14 mouse cellular contexts compared by ENCODE assay signal in genomic region chr4:149870412-149870811, GRCm38 (mm10).
A peak's percentile ranks its signal among the peaks of the same experiment; 100 is the strongest.
DNase-seq lines count a peak whose midpoint lies in the region; ATAC-seq and TF ChIP-seq lines count a peak whose summit lies in the region.
"Had no signal": no experiment of that assay in that cellular context is flagged by ENCODE, and none has a peak within 500 bp of the region (broad histone marks: within the 10 kb centered on the region; RNA-seq: fewer than 3 reads in every experiment).

No protein-coding gene starts in this region.

- H3K9ac ChIP-seq in heart, adult 2 months (ENCODE audit: low read depth, low read length): no peak overlapping the region
- H3K9ac ChIP-seq in lung, embryonic 14.5 days: no peak overlapping the region
- no peak overlapping the region for H3K9ac ChIP-seq in MEL (ENCODE audit: control insufficient read depth, low read depth, low read length, poor library complexity, severe bottlenecking)
- H3K9ac ChIP-seq: embryonic facial prominence, embryonic 13.5 days had no signal

- ATAC-seq in lung, embryonic 14.5 days (ENCODE audit: insufficient read depth): no peak
- 0 out of 2 replicates have a peak, but pooled peaks have one; percentile 40 for ATAC-seq in megakaryocyte-erythroid progenitor cell, adult 5-6 weeks (replicated peaks; ENCODE audit: low FRiP score, low TSS enrichment, poor library complexity, severe bottlenecking)
- ATAC-seq: forebrain, embryonic 14.5 days; intestine, embryonic 16.5 days had no signal

- DNase-seq in heart, adult 2 months: no peak
- DNase-seq in heart, embryonic 10.5 days (ENCODE audit: low spot score): no peak
- no peak for DNase-seq in lung, embryonic 14.5 days
- no peak for DNase-seq in lung, postnatal 4 days
- DNase-seq in MEL (ENCODE audit: low read depth, low spot score): peak; percentile 48
- DNase-seq in urinary bladder, postnatal 4 days (ENCODE audit: low spot score in 2 of 2): no peak
- no peak for DNase-seq in kidney, adult 8-10 months
- DNase-seq: cerebellum, adult 9-10 months; left cerebral cortex, postnatal 4 days; thymus, postnatal 14 days had no signal

- no peaks in the 10 kb centered on the region for H3K36me3 ChIP-seq in heart, adult 2 months (ENCODE audit: control insufficient read depth, insufficient read depth, low read length)
- no peaks in the 10 kb centered on the region for H3K36me3 ChIP-seq in heart, embryonic 10.5 days
- H3K36me3 ChIP-seq in lung, embryonic 14.5 days (ENCODE audit: insufficient read depth): no peaks in the 10 kb centered on the region
- H3K36me3 ChIP-seq in MEL (ENCODE audit: control insufficient read depth in 1 of 2, insufficient read depth in 2 of 2, low read length in 2 of 2): no peaks in the 10 kb centered on the region
- H3K36me3 ChIP-seq: embryonic facial prominence, embryonic 13.5 days had no signal

- TF ChIP-seq RAD21 in MEL (IDR thresholded peaks at IDR 0.05; ENCODE audit: low read depth, low read length): peak; percentile 31

- no peak for TF ChIP-seq EP300 in heart, adult 2 months (IDR thresholded peaks at IDR 0.05; ENCODE audit: insufficient read depth, low read depth, low read length)
- TF ChIP-seq EP300 in MEL (IDR thresholded peaks at IDR 0.05; ENCODE audit: low read depth in 1 of 2, low read length in 2 of 2): no peak

- TF ChIP-seq POLR2A in heart, adult 2 months (IDR thresholded peaks at IDR 0.05; ENCODE audit: insufficient read depth, low read depth, low read length): no peak
- no peak for TF ChIP-seq POLR2A in MEL (IDR thresholded peaks at IDR 0.05; ENCODE audit: control insufficient read depth in 1 of 2, insufficient read depth in 1 of 2, low read depth in 1 of 2, low read length in 2 of 2, poor library complexity in 1 of 2)

- H3K9me3 ChIP-seq in heart, embryonic 10.5 days: no peaks in the 10 kb centered on the region
- no peaks in the 10 kb centered on the region for H3K9me3 ChIP-seq in lung, embryonic 14.5 days (ENCODE audit: low read depth, low read length)
- H3K9me3 ChIP-seq in MEL (replicated peaks; ENCODE audit: insufficient read depth, low read length): no peaks in the 10 kb centered on the region
- H3K9me3 ChIP-seq: embryonic facial prominence, embryonic 13.5 days had no signal

- H3K27me3 ChIP-seq in heart, adult 2 months (ENCODE audit: control insufficient read depth, insufficient read depth, low read length): no peaks in the 10 kb centered on the region
- H3K27me3 ChIP-seq in heart, embryonic 10.5 days (ENCODE audit: insufficient read depth, poor library complexity, severe bottlenecking): 0 out of 2 replicates have a peak, but pooled peaks cover under 1% of the 10 kb centered on the region
- H3K27me3 ChIP-seq in lung, embryonic 14.5 days (ENCODE audit: insufficient read depth, low read length): no peaks in the 10 kb centered on the region
- H3K27me3 ChIP-seq in MEL (ENCODE audit: control insufficient read depth in 1 of 2, insufficient read depth in 2 of 2, low read length in 2 of 2): no peaks in the 10 kb centered on the region
- H3K27me3 ChIP-seq: embryonic facial prominence, embryonic 13.5 days had no signal

- no peak overlapping the region for H3K4me2 ChIP-seq in lung, embryonic 14.5 days
- H3K4me2 ChIP-seq: embryonic facial prominence, embryonic 13.5 days had no signal

- H3K27ac ChIP-seq in heart, adult 2 months: no peak overlapping the region
- H3K27ac ChIP-seq in heart, embryonic 10.5 days: no peak overlapping the region
- H3K27ac ChIP-seq in lung, embryonic 14.5 days (ENCODE audit: low read depth): peak overlapping the region; percentile 73; the same call in 1 of the 2 replicates
- H3K27ac ChIP-seq in MEL (ENCODE audit: control insufficient read depth, low read depth, low read length): no peak overlapping the region
- H3K27ac ChIP-seq: embryonic facial prominence, embryonic 13.5 days had no signal

- intact Hi-C loops in heart, adult 2 months (cut with DNase I): no loop called here

- no peaks in the 10 kb centered on the region for H3K79me2 ChIP-seq in heart, adult 2 months (replicated peaks; ENCODE audit: control insufficient read depth, insufficient read depth, low read length)
- H3K79me2 ChIP-seq in MEL (ENCODE audit: control insufficient read depth, insufficient read depth, low read length, poor library complexity): no peaks in the 10 kb centered on the region

- peak; percentile 61 for TF ChIP-seq CTCF in heart, adult 2 months (IDR thresholded peaks at IDR 0.05)
- TF ChIP-seq CTCF in lung, embryonic 14.5 days (IDR thresholded peaks at IDR 0.05; ENCODE audit: low read depth): peak; percentile 60
- TF ChIP-seq CTCF in MEL (IDR thresholded peaks at IDR 0.05 in 2 of 3, conservative IDR thresholded peaks at IDR 0.05 in 1 of 3; ENCODE audit: control insufficient read depth in 1 of 3, insufficient read depth in 1 of 3, low read depth in 2 of 3, low read length in 3 of 3, poor library complexity in 1 of 3, severe bottlenecking in 1 of 3): peak; percentile 49 to 68 (median 52)

- no peak overlapping the region for H3K4me3 ChIP-seq in heart, adult 2 months
- no peak overlapping the region for H3K4me3 ChIP-seq in heart, embryonic 10.5 days
- no peak overlapping the region for H3K4me3 ChIP-seq in lung, embryonic 14.5 days (ENCODE audit: low read depth, low read length)
- no peak overlapping the region for H3K4me3 ChIP-seq in MEL (ENCODE audit: control insufficient read depth in 1 of 2, insufficient read depth in 1 of 2, low read depth in 2 of 2, low read length in 2 of 2)
- H3K4me3 ChIP-seq: embryonic facial prominence, embryonic 13.5 days had no signal

- H3K4me1 ChIP-seq in heart, adult 2 months (ENCODE audit: control insufficient read depth, insufficient read depth, low read length): no peaks in the 10 kb centered on the region; the same call in none of the 2 replicates
- peaks cover 40% of the 10 kb centered on the region for H3K4me1 ChIP-seq in heart, embryonic 10.5 days
- peaks cover 12% of the 10 kb centered on the region for H3K4me1 ChIP-seq in lung, embryonic 14.5 days (ENCODE audit: insufficient read depth)
- no peaks in the 10 kb centered on the region for H3K4me1 ChIP-seq in MEL (ENCODE audit: control insufficient read depth in 1 of 2, insufficient read depth in 2 of 2, low read length in 2 of 2)

TF ChIP-seq in MEL, 35 proteins besides CTCF, POLR2A, EP300 and RAD21:
- TF ChIP-seq SMC3 (IDR thresholded peaks at IDR 0.05; ENCODE audit: low read depth, low read length): peak; percentile 59
- TF ChIP-seq ZC3H11A (IDR thresholded peaks at IDR 0.05; ENCODE audit: low read depth, low read length): peak; percentile 34; the same call in 1 of the 2 replicates
- no peak for TF ChIP-seq TAL1 (IDR thresholded peaks at IDR 0.05; ENCODE audit: low read length)
